Mouse (Mus musculus) adipocyte (in vitro differentiated cells): ENCODE data around the gene Erh.

Source experiments
- DNase-seq: peaks from one replicate; pipeline ENCODE4 v3.0.0-alpha.2; 2016; ENCODE audit warnings: low spot score

Erh gene

DNA sequence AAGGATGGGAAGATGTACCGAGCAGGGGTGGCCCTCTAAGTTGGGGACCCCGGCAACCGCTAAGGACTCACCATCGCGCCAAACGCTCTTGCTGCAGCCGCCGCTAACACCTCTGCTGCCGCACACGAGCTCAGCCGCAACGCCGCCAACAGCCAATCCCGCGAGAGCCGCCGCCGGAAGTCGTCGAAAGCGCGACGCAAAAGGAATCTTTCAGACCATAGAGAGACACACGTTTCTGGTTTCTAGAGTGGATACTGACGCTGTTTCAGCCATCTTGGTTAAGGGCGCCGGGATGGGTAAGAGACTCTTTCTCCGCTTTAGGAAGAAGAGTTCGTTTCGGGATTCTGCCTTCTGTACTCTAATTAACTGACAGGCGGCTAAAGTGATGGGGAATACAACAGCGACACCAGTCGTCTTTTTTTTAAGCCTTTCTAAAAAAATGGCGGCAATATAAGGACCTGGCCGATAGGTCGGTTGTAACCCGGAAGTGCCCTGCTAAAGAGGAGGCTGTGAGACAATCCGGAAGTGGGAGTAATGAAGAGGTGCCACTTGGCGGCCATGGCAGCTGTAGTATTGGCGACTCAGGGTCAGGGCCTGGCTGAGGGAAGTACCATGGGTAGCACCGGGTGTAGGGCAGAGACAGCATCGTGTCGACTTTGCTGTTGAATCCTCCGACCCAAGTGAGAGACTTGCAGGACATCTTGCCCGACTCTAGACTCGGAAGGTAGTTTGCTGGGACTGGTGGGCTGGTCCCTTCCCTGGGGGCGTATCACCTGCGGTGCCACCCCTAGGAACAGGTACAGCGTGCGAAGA lies at the start of gene Erh, which contains the start of gene Slc39a9:
TSS of gene Erh (minus strand) at position 649 of the 813 bp plus-strand sequence.
TSS of gene Slc39a9 (plus strand) at position 191 of the 813 bp plus-strand sequence.
- DNase-seq: peak; percentile 97

DNA sequence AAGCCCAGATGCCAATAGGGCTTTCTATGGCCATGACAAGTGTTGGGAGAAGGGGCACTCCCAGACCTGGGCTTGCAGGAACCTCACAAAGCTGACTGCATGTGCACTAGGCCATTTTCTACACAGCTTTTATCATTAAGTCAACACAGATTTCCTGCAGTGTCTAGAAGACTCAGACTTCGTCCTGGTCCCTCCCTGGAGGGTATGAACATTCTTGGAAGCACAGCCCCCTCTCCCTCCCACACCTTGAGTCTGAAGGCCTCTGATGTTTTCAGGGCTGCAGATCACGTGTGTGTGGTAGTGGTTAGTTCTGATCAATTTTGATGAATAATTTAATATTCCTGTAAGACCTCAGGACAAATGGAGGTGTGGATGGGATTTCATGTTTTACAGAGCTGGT lies 49.6 kb upstream of the Erh start:
- DNase-seq: no peak

- DNase-seq: no peak
These were observed 48.3 kb upstream of the Erh start, which contains the start of gene Plekhd1 for GRCm38 (mm10) chr12:80692269-80692972. TSS of gene Plekhd1 (plus strand) at chr12:80692591.

GRCm38 (mm10) chr12:80691671-80692091 lies 47.5 kb upstream of the Erh start:
- peak; percentile 12 for DNase-seq

- DNase-seq: no peak
These were observed 45.6 kb upstream of the Erh start for GRCm38 (mm10) chr12:80689696-80690095.

- peak; percentile 43 for DNase-seq
These were observed 43.7 kb upstream of the Erh start for GRCm38 (mm10) chr12:80687788-80688211.

DNA sequence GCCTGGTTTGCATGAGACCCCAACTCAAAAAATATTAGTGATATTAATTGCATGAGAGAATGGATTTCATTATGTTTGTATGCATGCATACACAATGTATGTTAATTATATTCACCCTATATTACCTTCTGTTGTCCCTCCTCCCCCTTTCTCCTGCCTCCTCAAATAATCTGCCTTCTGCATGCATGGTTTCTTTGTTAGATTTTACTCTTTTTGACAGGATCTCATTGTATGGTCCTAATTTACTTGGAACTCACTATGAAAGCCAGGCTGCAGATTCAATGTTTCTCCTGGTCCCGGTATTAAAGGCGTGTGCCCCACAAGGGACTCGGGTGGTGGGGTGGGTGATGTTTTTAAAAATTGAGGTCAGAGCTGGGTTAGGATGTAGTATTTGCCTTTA lies 40.2 kb upstream of the Erh start:
- DNase-seq: no peak

DNA sequence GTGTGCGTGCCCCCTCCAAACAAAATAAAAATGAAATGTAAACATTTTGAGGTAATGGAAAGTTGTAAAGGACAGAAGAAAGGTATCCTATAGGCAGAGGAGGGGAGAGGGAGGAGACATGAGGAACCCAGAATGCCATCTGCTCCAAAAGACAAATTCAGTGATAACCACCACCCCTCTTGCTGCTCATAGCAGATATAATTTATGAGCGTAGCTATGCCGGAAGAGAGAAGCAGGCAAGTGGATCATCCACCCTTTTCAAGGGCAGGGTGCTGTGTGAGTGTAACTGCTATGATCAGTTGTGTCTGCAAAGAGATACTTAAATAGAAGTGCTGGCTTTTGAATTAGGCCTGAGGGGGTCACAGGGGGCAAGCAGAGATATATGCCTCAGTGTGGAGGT lies 39.4 kb upstream of the Erh start:
- DNase-seq: no peak

- peak; percentile 59 for DNase-seq
These were observed 37.2 kb upstream of the Erh start for GRCm38 (mm10) chr12:80681340-80681739.

DNA sequence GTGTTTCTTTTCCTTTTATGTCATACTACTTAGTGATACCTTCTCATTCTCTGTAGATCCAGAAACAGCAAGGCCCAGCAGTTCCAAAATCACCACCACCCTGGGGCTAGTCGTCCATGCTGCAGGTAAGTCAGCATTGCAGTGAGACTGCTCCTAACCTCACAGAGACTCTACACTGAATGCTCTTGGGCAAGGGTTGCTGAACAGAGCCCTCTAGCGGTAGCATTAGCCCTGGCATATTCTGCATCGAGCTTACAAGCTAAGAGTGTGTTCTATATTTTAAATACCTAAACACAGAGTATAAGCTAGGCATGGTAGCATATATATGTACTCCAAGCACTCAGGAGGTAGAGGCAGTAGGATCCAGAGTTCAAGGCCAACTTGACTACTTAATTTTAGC lies 29.0 kb upstream of the Erh start:
- peak; percentile 69 for DNase-seq

DNA sequence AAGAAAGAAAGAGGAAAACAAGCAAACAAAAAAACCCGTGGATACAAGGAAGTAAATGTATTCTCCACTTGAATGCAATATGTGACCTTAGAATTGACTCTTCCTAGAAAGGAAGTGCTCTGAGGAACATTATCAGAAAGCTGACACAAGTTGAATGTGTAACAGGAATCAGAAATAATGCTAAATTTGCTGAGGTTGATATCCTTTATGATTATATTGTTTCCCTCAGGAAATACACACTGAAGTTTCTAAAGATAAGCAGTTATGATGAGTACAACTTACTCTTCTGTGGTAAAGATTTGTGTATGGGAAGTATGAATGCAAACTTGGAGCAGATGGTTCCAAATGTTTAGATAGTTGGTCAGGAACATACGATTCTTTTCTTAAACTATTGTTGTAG lies 24.2 kb upstream of the Erh start:
- no peak for DNase-seq

DNA sequence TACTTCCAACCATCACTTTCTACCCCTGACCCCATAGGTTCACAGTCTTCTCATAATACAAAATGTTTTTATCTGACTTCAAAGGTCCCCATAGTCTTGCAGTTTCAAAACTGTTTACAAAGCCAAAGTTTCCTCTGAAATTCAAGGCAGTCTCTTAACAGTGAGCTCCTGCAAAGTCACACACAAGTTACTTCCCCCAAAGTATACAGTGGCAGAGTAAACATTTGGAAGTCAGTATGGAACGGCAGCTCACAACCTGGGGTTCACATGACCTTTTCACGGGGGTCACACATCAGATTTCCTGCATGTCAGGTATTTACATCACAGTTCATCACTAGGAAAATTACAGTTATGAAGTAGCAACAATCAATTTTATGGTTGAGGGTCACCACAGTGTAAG lies 19.8 kb upstream of the Erh start:
- DNase-seq: no peak

DNA sequence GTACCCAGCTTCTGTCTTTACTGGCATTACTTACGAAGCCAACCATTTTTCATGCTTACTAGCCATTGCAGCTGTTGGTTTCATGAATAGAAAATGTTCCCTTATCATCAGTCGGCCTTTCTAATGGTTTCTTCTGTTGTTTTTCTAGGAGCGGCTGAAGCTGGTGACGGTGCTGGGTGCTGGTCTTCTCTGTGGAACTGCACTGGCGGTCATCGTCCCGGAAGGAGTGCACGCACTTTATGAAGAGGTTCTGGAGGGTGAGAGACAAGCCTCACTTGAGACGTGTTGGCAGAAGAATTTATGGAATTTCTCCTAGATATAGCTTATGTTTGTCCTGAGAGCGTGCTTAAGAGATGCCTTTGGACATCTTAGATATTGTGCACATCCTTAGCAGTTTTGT lies 18.2 kb upstream of the Erh start:
- no peak for DNase-seq

DNA sequence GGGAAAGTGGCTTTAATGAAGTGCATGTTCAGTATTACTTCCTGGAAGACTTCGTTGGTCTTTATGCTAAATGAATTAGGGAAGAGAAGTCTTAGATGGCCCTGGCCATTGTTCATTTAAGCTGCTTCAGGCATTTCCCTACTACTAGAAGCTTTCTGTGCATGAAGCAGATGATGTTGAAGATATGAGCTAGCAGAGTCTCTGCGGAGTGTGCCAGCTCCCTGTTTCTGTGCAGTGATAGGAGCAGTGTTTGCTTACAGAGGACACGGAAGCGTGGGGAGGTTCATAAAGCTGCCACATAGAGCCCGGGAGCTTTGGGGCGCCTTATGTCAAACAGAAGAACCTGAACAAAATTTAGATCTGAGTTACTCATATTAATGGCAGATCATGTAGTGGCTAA lies 14.5 kb upstream of the Erh start:
- DNase-seq: no peak

DNA sequence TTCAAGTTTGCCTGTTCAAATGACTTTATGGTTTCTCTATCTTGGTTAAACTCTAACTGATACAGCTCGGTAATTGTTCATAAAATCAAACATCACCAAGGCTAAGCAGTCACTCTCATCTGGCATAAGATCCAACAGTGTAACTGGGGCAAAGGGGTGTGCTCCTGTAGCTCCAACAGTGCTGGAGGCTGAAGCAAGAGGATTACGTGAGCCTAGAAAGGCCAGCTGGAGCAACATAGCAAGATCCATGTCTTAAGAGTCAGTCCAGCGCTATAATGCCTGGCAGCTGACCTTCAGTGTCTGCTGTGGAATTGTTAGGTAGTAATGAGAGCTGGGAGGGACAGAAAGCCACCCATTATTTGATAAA lies 10.5 kb upstream of the Erh start:
- DNase-seq: peak; percentile 59

DNA sequence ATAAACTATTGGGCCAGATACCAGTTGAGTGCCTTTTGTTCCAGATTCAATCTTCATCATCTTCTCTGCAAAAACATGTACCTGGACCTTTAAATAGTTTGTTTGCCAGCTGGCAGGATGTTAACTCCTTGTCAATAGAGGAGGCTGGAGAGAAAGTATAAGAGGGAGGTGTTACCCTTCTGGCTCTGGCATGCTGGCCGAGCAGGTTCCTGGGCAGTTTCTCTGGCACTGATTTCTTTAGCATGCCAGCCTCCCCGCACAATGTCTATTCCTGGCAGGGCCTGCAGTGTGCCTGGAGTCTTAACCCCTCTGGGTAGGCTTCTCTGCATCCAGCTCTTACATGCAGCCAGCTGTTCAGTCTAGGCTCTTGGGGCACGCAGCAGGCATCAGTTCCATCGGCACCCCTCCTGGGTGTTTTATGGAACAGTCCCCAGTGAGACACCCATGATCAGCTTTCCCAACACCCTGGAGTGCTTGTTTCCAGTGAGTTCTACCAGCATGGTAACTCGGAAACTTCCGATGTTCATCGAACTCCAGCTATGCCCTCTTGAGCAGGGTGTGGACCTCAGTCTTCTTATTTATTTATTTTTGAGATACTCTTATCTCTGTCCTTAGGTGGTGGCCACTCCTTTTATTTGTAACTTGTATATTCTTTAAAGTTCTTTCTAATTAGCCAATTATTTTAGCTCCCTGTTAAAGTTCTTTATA lies 10.0 kb upstream of the Erh start:
- no peak for DNase-seq

DNA sequence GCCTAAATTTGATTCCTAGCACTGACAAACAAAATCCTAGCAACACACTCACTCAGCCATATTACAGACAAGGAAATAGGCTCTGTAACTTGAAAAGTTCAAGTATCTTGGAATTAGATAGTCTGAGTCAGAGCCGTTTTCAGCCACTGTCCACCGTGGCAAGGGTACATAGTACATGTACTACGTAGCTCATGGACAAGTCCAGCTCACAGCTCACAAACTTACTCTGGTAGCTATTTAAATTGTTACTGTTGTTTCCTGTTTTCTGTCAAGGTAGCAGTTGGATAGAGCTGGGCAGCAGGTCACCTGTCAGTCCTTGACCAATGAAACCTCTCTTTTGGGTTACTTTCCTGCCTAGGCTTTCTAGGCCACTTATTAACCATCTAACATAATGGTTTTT lies 2.2 kb upstream of the Erh start:
- DNase-seq: no peak

GRCm38 (mm10) chr12:80644506-80644868 lies 346 bp upstream of the Erh start:
- peak; percentile 44 for DNase-seq

DNA sequence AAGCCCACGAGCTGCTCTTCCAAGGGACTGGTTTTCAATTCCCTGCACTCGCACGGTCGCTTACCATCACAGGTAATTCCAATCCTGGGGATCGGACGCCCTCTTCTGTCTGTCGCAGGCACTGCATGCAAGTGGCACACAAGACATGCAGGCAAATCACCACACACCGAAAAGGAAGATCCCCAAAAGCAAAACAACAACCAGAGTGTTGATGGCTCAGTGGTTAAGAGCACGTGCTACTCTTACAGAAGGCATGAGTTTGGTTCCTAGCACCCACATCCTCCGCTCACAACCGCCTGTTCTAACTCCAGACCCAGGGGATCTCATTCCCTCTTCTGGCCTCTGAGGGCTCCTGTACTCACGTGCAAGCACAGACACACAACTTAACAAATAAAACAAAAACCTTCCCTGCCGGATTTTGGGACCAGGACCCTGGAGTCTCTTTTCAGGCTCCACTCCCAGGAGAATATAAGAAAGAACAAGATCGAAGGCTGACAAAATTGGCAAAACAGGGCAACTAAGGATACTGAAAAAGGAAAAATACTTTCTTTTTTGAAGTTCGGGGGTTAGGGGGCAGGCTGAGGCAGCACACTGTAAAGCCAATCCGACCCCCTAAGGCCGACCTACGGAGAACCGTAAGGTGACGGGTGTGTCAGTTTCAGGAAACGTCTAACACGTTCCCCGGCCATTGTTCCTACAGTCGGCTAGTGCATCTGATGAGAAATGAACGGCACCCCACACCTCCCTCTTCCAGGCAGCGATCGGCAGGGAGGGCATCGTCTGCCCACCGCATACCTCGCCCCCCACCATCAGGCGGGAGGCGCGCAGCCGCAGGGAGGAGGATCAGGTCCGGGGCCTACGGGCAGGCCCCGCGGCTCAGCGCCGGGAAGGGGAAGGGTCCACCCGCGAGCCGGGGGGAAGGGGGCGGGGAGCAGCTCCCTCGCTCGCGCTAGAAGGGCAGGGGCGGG lies 1.1 kb downstream of the Erh start:
- DNase-seq: peak; percentile 53

- no peak for DNase-seq
These were observed 12.4 kb downstream of the Erh start for GRCm38 (mm10) chr12:80631790-80632189.

DNA sequence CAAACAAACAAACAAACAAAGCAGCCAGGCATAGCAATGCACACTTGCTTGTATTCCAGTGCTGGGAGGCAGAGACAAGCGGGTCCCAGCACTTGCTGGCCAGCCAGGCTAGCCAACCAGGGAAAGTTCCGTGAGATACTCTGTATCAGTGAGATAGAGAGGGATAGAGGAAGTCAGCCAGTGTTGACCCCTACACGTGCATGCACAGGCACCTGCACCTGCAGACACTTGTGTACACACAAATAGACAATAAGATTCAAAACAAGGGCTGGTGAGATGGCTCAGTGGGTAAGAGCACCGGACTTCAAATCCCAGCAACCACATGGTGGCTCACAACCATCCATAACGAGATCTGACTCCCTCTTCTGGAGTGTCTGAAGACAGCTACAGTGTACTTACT lies 23.6 kb downstream of the Erh start:
- no peak for DNase-seq
